In the genomic region with DNA sequence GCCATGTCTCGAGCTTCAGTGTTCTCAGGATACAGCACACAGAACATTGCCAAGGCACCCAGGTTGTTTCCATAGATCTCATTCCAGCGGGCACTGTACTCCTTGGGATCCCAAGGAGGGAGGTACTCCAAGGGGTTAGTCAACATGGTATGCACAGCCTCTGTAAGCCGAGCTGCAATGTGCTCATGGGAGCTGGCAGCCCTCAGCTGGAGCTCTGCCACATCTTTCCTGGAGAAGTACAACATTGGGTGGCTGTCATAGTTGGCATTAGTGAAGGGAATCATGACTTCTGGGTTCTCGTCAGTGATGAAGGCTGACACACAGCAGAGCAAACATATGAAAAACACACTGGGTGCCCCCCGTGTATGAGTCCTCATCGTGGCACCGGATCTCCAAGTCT, we compare ENCODE assay signal across 16 mouse cellular contexts. TPM values are rescaled to one million over a fixed set of nuclear protein-coding genes. Genes with fewer than 3 reads are reported as not detected.
DNase-seq lines count a peak whose midpoint lies in the region; ATAC-seq lines count a peak whose summit lies in the region.
"Had no signal": no experiment of that assay in that cellular context is flagged by ENCODE, and none has a peak within 500 bp of the region (broad histone marks: within the 10 kb centered on the region; RNA-seq: fewer than 3 reads in every experiment).

No protein-coding gene starts in this region.

- H3K4me3 ChIP-seq in forebrain, embryonic 13.5 days: no peak overlapping the region
- H3K4me3 ChIP-seq in forebrain, embryonic 11.5 days (ENCODE audit: low read depth, low read length): no peak overlapping the region
- H3K4me3 ChIP-seq: erythroblast, embryonic 14.5 days; limb, embryonic 13.5 days; midbrain, embryonic 15.5 days had no signal

- WGBS in forebrain, embryonic 13.5 days: 93% methylated on average over 7 of the region's 7 CpGs
- 93% methylated on average over 7 of the region's 7 CpGs for WGBS in forebrain, embryonic 11.5 days

- no peak overlapping the region for H3K9ac ChIP-seq in forebrain, embryonic 13.5 days
- no peak overlapping the region for H3K9ac ChIP-seq in forebrain, embryonic 11.5 days (ENCODE audit: low read length)
- H3K9ac ChIP-seq: limb, embryonic 13.5 days; lung, embryonic 14.5 days; midbrain, embryonic 15.5 days had no signal

- intact Hi-C loops in gastrocnemius, postnatal 14 days (cut with DNase I; ENCODE audit: low total_unique reads): no loop called here

- DNase-seq in forebrain, embryonic 11.5 days (ENCODE audit: low spot score): no peak
- DNase-seq in layer of hippocampus, adult 9-11 months: peak; percentile 18
- DNase-seq in layer of hippocampus, postnatal 14 days (ENCODE audit: low spot score in 2 of 2): no peak
- peak; percentile 8 for DNase-seq in adrenal gland, postnatal 25 days
- DNase-seq in gastrocnemius, postnatal 14 days: peak; percentile 36
- no peak for DNase-seq in yolk sac, embryonic 10.5 days (ENCODE audit: low spot score)
- DNase-seq in urinary bladder, postnatal 14 days (ENCODE audit: low spot score): no peak
- DNase-seq: cerebellum, postnatal 36 days; lung, embryonic 14.5 days had no signal

- no peaks in the 10 kb centered on the region for H3K9me3 ChIP-seq in forebrain, embryonic 13.5 days (replicated peaks)
- H3K9me3 ChIP-seq in forebrain, embryonic 11.5 days (ENCODE audit: control insufficient read depth, low read length): no peaks in the 10 kb centered on the region
- H3K9me3 ChIP-seq: limb, embryonic 13.5 days; midbrain, embryonic 15.5 days had no signal

- H3K4me1 ChIP-seq in forebrain, embryonic 13.5 days: no peaks in the 10 kb centered on the region
- no peaks in the 10 kb centered on the region for H3K4me1 ChIP-seq in forebrain, embryonic 11.5 days (replicated peaks; ENCODE audit: control insufficient read depth, insufficient read depth, low read length)
- H3K4me1 ChIP-seq: midbrain, embryonic 15.5 days had no signal

- H3K4me2 ChIP-seq in forebrain, embryonic 13.5 days: no peak overlapping the region
- H3K4me2 ChIP-seq in forebrain, embryonic 11.5 days (ENCODE audit: low read depth, low read length, severe bottlenecking): no peak overlapping the region
- H3K4me2 ChIP-seq: limb, embryonic 13.5 days; lung, embryonic 14.5 days; midbrain, embryonic 15.5 days had no signal

- no peaks in the 10 kb centered on the region for H3K36me3 ChIP-seq in forebrain, embryonic 13.5 days (ENCODE audit: poor library complexity, severe bottlenecking)
- no peaks in the 10 kb centered on the region; the same call in 1 of the 2 replicates for H3K36me3 ChIP-seq in forebrain, embryonic 11.5 days (ENCODE audit: control insufficient read depth, insufficient read depth, low read length)
- H3K36me3 ChIP-seq: midbrain, embryonic 15.5 days had no signal

- H3K27me3 ChIP-seq in forebrain, embryonic 13.5 days: no peaks in the 10 kb centered on the region
- H3K27me3 ChIP-seq in forebrain, embryonic 11.5 days (ENCODE audit: control insufficient read depth, insufficient read depth, low read length): no peaks in the 10 kb centered on the region
- H3K27me3 ChIP-seq: limb, embryonic 13.5 days; midbrain, embryonic 15.5 days; Patski had no signal

- ATAC-seq in forebrain, embryonic 13.5 days: peak; percentile 45; the same call in 1 of the 2 replicates
- ATAC-seq in forebrain, embryonic 11.5 days (replicated peaks; ENCODE audit: low FRiP score): no peak
- ATAC-seq: CD4-positive, CD25-positive, alpha-beta regulatory T cell, adult 4 months; midbrain, embryonic 15.5 days; Patski had no signal

- no peak overlapping the region for H3K27ac ChIP-seq in forebrain, embryonic 13.5 days
- no peak overlapping the region for H3K27ac ChIP-seq in forebrain, embryonic 11.5 days (ENCODE audit: low read depth, low read length)
- H3K27ac ChIP-seq: limb, embryonic 13.5 days; midbrain, embryonic 15.5 days had no signal

RNA-seq across cellular contexts. Expression of a gene that starts 23.8 kb away (rescaled TPM):
- polyA plus RNA-seq in forebrain, embryonic 13.5 days (2015; fragmentation: Nextera tagmentation; extraction: Ambion mirVana): 4.6 and 4.9 TPM in 2 replicates
- 16.5 and 17.8 TPM in 2 replicates for polyA plus RNA-seq in forebrain, embryonic 11.5 days (2014; fragmentation: Nextera tagmentation; extraction: Ambion mirVana)
- total RNA-seq in layer of hippocampus, postnatal 14 days (2021): 1 to 10 TPM; 6.9 to 9.7 TPM
- total RNA-seq in adrenal gland, postnatal 25 days (2021): 16.1 and 24.5 TPM in 2 replicates
- 10 to 100 TPM in 1 of 2 experiments, 1 to 10 TPM in 1; 6.9 to 10.7 TPM for total RNA-seq in gastrocnemius, postnatal 14 days (2021)
- polyA plus RNA-seq: erythroblast, embryonic 14.5 days had no signal

RNA-seq across cellular contexts. Expression of a gene that starts 55.9 kb away (rescaled TPM):
- polyA plus RNA-seq in forebrain, embryonic 13.5 days (2015; fragmentation: Nextera tagmentation; extraction: Ambion mirVana): 0.21 and 0.33 TPM in 2 replicates
- 0.33 and 0.69 TPM in 2 replicates for polyA plus RNA-seq in forebrain, embryonic 11.5 days (2014; fragmentation: Nextera tagmentation; extraction: Ambion mirVana)
- under 1 TPM; 0.60 TPM for total RNA-seq in layer of hippocampus, postnatal 14 days (2021)
- 1.2 and 1.3 TPM in 2 replicates for total RNA-seq in adrenal gland, postnatal 25 days (2021)
- under 1 TPM in 1 of 2 experiments, not detected in 1; 0.29 TPM for total RNA-seq in gastrocnemius, postnatal 14 days (2021)
- polyA plus RNA-seq: erythroblast, embryonic 14.5 days; Patski; testis, adult 2 months had no signal

Comparison
In these comparisons a context has a peak if more than half of its experiments do, and no peak if none do; other contexts are left out.
1. DNase-seq: peak in layer of hippocampus, adult 9-11 months (single experiment), adrenal gland, postnatal 25 days (single experiment) and gastrocnemius, postnatal 14 days (single experiment); none in forebrain, embryonic 11.5 days (single experiment), layer of hippocampus, postnatal 14 days (0 of 2), yolk sac, embryonic 10.5 days (single experiment) and urinary bladder, postnatal 14 days (single experiment).